Mouse (Mus musculus) kidney, postnatal 14 days (tissue): ENCODE measurements around the gene Gm20532.

Experiments used
- DNase-seq: peaks from one replicate; pipeline ENCODE4 v3.0.0; 2022; ENCODE audit warnings: mixed read lengths

Gene Gm20532

DNA sequence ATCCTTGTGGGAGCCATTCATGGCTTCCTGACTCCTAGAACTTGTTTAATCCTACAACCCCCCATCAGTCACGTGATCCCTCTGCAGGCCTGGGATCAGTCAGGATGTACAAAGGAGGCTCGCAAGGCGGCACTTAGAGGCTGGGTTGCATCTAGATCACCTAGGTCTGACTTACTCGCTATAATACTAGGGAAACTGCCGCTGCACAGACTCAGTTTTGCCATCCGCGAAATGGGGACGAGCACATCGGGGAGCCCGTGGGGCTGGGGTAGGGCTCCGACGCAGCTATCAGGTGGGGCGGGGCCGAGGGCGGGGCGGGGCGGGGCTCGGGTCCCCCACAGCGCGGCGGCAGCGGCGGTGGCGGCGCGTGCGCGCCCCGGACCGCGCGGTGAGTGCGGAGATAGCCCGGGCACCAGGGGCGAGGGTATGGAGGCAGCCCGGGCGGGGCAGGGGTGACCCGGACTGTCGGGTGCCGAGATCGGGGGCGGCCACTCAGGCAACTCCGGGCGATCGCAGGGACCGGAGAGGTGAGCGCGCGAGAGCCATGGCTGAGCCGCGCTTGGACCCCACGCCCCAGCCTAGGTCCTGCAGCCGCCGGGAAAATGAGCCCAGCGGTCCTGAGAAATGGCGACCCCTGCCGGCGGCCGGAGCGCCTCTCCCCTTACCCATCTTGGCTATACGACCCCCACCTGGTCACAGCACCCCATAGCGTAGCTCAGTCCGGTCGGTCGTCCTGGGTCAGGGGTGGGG lies at the start of gene Gm20532:
Gene Gm20532, plus strand, starts transcription at position 346 of the 750 bp plus-strand sequence.
- peak; percentile 76 for DNase-seq

DNA sequence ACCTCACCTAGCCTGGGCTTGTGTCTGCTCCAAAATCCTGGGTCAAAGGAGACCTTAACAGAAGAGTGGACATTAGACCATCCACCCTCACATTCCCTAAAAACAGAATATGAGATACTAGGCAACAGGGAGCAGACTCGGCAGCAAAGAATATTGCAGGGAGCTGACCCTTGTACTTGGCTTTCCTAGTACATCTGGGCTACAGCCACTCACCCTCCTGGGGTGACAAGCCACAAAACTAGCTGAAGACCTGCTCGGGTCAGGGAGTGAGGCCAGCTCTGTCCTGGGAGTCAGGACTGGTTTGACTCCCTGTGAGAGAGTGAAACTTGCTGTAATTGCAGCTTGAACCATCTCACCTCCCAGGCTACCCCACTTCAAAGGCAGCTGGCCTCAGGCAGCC lies 46.9 kb upstream of the Gm20532 start:
- no peak for DNase-seq

DNA sequence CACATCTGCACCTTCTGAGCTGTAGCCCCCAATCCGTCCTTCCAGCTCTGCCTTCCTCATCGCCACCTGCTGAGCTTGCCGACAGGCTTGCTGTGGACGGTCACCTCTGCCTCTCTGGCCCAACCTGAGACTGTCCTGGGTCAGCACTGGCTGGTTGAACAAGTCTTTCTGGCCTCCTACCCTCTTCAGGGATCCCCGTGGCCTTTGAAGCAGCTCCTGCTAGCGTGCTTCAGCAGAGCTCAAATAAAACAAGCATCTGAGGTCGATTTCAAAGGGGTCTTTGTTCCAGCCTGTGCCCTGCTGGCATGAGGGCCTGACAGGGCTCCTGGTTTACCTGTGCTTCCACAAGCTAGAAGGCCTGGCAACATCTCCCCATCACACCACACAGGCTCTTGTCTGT lies 45.7 kb upstream of the Gm20532 start:
- no peak for DNase-seq

DNA sequence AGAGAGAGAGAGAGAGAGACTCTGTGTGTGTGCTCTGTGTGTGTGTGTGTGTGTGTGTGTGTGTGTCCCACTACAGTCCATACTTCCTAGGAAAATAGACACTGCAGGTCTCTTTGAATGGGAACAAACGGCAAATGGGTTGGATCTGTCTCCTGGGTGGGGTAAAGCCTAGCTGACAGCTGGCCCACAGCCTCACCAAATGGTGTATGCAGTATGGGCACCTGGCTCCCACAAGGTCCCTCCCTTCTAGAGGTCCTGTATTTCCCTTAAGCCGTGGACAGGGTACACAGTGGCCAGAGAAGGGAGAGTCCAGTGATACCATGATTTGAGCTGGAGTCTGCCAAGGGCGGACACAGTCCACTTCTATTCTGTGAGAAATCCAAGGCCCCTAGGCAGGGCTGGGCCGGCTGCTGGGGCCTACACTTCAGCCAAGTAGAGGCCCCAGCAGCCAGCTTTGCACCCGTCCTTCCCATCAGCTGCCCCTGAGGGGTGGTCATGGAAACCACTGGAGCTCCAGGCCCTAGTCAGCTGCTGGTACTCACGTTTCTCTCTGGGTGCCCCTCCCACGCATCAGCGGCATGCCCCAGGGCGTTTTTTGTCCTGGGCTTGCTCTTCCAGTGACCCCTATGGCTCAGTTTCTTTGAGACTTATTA lies 45.1 kb upstream of the Gm20532 start:
- DNase-seq: no peak

DNA sequence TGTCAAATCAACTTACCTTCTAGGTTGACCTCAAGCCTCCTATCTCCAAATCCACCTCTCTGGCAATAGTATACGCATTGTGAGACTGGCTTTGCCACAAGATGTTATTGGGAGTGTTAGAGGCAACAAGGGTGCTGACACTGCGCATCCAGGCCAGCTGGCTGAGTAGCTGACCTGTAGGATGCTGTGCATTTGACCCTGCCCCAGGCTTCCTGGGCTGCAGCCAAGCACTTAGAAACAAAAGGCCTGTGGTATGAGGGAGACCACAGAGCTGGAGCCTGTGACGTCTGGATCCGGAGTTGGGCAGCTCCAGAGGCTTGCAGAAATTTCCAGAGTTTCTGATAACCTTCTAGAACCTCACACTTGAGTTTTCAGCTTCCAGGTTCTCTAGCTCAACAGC lies 43.3 kb upstream of the Gm20532 start:
- DNase-seq: peak; percentile 75

DNA sequence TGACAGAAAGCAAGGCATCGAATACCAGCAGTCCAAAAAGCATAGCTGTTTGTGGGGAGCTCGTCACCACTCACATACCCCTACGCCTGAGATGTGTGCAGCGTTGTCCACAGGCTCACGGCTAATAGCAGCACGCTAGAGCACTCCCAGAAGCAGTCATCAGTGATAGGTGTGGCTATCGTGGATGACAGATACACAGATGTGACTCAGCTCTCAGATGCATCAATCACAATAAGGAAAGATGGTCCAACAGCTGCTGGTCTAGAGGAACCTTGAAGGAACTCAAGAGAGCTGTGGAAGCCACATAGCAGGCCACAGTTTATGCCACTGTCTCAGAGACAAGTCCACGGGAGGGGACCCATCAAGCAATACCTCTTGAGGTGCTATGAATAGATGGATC lies 42.7 kb upstream of the Gm20532 start:
- DNase-seq: no peak

DNA sequence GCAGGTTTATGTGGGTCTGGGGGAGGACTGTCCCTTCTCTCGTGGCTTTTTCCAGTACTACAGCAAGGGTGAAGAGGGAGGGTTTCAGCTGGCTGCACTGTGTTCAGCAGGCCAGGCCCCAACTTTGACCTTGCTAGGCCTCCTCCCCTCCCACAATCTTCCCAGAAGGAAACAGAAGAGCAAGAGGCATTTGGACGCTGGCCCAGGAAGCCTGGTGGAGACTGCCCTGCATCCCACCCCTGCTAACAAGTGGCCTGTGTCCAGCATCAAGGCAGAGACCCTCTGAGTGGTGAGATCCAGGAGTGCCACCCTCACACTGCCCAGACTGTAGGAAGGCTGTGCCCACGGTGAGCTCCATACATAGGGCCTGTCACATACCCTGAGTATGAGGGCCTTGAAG lies 42.2 kb upstream of the Gm20532 start:
- peak; percentile 84 for DNase-seq

DNA sequence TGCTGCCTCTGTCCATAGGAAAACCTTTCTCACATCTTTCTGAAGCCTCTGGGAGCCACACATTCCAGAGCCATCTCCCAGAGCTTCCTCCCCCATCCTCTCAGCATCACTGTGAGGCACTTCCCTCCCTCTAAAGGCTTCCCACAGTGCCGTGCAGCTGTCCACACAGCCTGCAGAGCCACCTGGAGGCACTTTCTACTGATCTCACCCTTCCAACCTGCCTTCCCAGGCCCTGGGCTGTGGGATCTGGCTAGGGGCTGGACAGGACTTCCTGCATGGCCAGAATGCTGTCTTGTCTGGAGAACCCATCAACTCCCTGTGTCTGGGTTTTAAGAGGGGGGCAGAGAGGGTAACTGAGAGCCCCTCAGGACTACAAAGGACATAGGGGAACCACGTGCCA lies 39.0 kb upstream of the Gm20532 start:
- DNase-seq: no peak

DNA sequence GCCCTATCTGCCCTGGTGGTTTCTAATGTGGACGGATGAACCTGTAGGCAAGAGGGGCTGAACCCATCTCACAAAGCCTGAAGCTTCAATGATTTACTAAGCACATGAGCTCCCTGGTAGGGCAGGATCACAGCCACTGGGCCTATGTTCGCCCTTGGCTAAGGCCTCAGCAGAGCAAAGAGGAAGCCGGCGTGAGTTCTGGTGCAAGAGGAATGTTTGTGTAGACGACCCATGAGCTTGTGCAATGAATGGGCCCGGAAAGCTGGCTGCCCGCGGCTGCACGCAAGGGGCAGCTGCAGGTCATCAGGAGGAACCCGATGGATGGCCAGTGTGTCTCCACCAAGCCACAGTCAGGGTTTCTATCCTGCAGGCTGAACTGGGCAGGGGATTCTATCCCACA lies 36.6 kb upstream of the Gm20532 start:
- peak; percentile 52 for DNase-seq

DNA sequence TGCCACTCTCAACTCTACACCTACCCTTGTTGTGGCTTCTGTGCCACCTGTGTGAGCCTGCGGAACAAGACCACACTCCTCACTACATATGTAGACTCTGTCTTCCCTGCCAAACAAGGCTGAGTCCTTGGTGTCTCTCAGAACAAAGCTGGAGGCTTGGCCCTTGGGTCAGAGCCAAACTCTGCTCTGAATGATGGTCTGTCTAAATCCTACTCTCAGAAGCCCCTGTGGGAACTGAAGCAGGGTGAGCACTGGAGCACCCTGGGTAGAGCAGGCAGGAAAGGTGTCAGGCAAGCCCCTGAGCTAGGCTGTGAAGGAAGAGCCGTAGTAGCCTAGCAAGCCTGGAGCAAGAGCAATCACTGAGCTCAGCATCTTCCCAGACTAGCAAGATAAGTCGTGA lies 36.2 kb upstream of the Gm20532 start:
- DNase-seq: no peak

DNA sequence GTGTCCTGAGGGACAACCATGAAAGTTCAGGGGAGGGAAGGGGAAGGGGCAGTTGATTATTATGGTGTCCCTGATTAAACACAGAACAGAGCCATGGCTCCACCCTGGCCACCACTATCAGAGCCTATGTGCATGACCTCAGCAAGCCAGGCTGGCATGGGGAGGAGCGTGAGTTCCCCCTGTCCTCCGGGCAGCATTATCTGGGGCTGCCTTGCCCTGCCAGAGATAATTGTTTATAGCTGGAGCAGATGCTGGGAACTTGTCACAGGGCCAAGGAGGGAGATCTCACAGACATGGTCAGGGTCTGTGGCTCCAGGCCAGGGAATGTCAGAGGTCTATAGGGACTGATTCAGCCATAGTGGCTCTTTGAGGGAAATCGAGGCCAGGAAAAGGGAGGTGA lies 35.7 kb upstream of the Gm20532 start:
- DNase-seq: no peak

DNA sequence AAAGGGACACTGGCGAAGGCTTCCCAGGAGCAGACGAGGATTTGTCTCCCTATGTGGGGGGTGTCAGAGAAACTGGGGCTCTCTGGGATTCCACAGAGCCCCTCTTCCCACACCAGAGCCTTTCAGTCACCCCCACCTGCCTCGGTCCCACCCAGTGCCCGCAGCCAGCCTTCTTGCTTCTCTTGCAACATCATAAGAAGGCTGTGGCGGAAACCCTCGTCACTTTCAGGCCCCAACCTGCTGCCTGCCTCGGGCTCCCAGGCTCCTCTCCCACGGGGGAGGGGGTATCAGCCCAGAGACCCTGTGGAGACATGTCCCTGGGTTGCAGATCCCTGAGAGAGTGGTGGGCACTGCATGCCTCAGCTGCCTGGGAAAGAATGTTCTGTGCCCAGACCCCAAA lies 35.0 kb upstream of the Gm20532 start:
- DNase-seq: no peak

DNA sequence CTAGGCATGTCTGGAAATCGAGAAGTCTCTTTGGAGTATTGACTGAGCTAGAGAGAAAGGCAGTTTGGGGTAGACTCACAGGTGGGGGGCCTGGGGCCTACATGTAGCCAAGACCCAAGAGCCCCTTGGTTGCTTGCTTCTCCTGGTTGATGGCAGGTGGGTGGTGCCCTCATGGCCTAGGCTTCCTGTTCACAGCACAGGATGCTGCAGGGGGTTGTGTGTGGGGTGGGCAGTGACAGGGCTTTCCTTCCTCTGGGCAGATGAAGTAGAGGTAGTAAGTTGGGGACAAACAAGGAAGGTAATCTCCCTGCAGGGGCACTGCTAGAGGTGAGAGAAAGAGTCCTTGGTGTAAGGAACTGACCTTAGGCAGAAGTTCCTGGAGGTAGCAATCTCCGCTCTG lies 34.4 kb upstream of the Gm20532 start:
- no peak for DNase-seq

DNA sequence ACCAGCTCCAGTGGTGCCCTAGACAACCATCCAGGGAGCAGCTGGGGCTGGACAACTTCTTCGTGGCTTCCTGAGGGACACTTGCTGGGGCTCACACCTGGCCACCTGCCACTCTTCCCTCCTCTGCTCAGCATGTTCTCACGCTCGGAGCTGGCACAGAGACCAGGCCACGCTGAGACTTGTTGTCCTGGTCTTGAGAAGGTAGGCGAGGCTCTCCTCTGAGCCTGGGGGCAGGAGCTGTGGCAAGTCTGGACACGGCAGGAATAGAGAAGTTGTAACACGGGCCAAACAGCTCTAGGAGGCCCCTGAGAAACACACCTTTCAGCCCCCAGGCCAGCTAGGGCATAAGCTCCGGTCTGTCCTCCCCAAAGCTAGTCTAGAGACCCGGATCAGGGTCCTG lies 32.5 kb upstream of the Gm20532 start:
- no peak for DNase-seq

DNA sequence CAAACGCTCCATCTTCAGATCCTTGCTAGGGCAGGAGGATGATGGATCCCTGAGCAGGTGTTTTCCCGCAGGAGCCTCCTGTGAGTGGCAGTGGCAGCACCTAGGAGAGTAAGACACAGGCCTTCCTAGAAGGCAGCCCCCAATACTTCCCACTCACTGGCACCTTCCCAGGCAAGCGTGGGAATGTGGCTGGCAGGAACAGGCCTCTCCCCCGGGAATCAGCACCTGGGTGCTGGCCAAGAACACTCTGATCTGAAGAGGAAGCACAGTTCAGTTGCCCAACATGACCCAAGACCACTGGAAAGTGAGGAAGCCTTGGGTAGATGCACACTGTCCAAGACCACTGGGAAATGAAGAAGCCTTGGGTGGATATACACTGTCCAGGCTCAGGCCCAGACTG lies 31.4 kb upstream of the Gm20532 start:
- peak; percentile 56 for DNase-seq

DNA sequence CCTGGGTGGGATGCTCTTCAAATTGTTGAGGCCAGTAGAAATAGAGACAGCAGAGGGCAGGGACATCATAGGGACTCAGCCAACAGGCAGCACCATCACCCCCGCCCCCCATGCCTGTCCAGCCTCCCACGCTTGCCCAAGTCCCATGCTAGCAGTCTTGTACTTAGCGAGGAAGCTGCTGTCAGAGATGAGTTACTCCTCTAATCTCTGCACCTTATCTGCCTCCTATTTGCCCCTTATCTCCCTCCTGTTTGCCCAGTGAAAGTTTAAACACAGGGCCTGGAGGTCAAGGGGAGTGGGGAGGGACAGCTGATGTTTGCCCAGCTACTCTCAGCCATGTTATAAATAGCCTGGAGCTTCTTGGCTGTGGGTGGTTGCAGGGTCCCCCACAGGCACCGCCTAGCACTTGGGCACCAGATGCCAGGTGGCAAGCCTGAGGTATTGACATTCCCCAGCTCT lies 29.9 kb upstream of the Gm20532 start:
- no peak for DNase-seq

DNA sequence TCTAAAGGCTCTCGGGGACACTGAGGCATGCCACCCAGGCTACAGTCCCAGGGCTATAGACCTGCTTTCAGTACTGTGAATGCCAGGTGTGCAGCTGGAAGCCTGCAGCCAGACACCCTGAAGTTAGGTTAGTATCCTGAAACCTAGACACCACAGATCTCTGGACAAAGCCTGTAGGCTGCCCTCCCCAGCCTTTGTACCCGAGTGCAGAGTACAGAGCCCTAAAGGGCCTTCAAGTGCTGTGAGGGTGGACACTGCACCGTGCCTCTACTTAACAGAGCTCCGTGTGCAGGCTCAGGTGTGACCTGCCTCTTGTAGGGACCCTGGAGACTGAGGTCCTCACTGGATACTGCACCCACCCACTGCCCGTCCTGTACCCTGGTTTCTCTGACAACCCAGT lies 25.9 kb upstream of the Gm20532 start:
- no peak for DNase-seq

DNA sequence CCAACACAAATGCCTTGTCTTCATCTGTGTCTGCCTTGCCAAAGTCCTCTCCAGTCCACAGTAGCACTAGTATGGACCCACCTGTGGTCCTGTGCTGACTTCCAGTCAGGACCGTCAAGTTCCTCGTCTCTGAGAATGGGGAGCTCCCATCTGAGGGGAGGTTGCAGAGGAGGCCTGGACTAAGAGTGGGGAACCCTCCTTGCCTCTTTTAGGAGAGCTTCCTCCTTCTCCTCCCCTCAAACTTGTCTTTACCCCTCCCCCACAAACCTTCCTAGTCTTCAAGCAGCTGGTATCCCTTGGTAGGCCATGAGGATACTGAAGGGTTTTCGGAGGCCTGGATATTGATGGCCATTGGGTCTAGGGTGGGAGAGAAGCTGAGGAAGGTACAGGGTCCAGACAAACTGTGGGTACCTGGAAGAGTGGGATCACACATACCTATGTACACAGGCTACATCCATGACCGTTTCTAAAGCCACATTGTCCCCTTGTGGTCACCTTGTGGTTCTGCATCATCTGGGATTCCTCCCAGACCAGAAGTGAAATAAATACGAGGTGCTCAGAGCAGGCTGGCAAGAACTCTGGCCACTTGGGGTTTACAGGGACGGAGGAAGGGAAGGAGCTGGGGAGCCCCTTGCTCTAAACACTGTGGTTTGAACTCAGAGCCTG lies 25.0 kb upstream of the Gm20532 start:
- peak; percentile 71 for DNase-seq

DNA sequence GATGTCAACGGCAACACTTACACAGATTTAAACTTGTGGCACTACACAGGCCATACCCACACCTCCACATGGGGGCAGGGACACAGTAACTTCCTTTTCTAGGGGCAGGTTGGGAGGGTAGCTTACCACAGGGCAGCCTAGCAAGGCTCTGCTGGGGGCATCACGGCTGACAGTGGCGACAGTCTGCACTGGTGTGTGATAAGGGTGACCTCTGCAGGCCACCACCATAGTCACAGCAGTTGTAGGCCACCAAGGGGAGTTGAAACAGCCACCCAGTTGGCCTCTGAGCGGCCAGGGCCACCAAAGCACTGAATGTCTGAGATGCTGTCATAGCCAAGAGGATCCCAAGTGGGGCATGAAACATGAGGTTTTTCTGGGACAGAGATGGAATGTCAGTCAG lies 20.2 kb upstream of the Gm20532 start:
- peak; percentile 69 for DNase-seq

DNA sequence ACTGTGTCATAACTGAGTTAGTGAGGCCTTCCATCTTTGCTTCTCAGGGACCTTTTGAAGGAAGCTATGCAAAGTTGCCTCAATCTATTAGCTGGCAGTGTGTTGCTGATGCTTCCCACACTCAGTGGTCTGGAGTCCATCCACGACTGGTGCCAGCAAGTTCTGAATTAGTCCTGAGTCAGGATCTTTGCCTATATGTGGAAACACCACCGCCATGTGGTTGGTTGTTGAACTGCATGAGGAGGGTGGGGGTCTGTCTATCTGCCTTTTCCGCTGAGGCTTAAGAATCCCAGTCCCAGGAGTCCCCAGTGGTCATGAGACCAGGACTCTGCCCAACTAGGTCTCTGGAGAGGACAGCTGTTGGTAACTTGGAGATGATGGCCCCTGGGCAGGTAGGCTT lies 16.4 kb upstream of the Gm20532 start:
- DNase-seq: peak; percentile 78

DNA sequence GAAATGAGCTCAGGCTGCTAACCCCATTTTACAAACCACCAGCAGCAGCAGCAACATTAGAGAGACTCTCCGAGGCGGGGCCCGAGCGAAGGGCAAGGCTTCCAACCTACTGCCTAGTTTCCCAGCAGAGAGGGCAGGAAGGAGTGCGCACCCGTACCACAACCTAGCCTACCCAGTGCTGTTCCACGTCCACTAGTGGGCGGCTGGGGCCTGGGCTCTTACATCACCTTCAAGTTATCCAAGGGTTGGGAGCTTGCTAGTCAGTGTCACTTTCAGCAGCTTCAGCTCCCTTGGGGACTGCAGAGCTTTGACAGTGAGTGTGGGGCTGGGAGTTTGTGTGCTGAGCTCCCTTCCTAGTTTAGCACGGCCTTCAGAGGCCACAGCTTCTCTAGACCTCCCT lies 15.0 kb upstream of the Gm20532 start:
- peak; percentile 59 for DNase-seq

DNA sequence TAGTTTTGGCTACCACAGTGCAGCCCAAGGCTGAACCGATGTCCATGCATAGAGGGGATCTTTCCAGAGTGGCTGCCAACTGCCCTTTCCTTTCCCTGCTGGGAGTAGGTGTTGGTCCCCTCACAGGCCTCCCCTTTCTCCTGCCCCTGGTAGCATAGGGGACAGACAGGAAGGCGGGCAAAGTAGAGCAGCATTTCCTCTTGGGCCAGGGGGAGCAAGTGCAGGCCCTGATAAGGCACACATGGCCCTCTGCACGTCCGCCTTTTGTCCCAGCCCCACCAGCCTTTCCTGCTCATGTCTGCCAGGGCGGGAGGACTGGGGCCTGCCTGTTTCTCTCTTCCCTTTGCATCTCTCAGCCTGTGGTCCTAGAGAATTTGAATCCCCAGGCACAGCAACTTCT lies 14.6 kb upstream of the Gm20532 start:
- peak; percentile 79 for DNase-seq

DNA sequence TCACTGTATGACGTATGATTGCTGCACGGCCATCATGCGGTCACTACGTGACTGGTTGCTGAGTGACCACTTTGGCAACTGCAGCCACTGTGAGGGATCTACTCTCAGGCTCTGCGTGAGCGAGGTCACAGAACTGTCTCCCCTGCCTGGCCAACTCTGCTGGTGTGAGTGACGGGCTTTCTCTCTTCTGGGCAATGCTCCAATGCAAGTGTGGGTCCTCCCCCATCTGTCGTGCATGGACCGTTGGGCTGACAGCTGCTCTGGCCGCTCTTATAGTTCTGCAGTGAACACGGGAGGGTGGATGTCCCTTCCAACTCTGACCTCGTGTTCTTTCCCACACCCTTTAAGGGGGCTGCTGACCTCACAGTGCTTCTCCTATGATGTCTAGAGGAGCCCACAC lies 13.0 kb upstream of the Gm20532 start:
- peak; percentile 84 for DNase-seq

DNA sequence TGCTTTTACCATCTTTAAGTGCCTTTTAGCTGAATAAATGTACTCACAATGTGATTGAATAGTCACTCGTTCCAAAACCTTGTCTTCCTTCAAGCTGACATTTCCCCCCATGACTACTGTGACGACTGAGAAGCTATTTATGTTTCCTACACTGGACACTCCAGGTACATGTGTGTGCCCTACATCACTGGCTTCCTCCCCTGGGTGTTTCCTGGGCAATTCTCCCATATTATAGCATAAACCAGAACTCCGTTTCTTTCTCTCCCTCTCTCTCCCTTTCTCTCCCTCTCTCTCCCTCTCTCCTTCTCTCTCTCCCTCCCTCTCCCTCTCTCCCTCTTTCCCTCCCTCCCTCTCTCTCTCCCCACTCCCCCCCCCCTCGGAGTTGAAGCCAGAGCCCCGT lies 12.6 kb upstream of the Gm20532 start:
- DNase-seq: no peak
